Mouse (Mus musculus): ENCODE results near the gene Kcnj14. TPM values are rescaled to one million over a fixed set of nuclear protein-coding genes. Genes with fewer than 3 reads are reported as not detected.

Gene Kcnj14
- total RNA-seq, 2 experiments from 2014 or later: 2.2 to 2.6 TPM

GRCm38 (mm10) chr7:45770427-45771082, 54.0 kb downstream of the Kcnj14 start:
- DNase-seq (ENCODE audit: low spot score in 2 of 2): no peak

GRCm38 (mm10) chr7:45767500-45767899, 57.1 kb downstream of the Kcnj14 start:
- no peak for DNase-seq (ENCODE audit: low spot score in 2 of 2)

- DNase-seq (ENCODE audit: low spot score in 2 of 2): no peak
These were observed 57.8 kb downstream of the Kcnj14 start for GRCm38 (mm10) chr7:45766764-45767163.

Other genes with a start within 250 kb of the Kcnj14 start
- gene Fgf21, start 209.3 kb downstream of the Kcnj14 start, total RNA-seq (2021): not detected
- gene Fut1, start 207.5 kb downstream of the Kcnj14 start, total RNA-seq (2021): not detected
- gene Izumo1, start 203.0 kb downstream of the Kcnj14 start, total RNA-seq (2021): under 1 TPM in 1 of 2 experiments, not detected in 1; 0.21 TPM
- gene Rasip1, start 197.3 kb downstream of the Kcnj14 start, total RNA-seq (2021): 1 to 10 TPM; 6.4 to 7.9 TPM
- gene Mamstr, start 184.8 kb downstream of the Kcnj14 start, total RNA-seq (2021): 1 to 10 TPM; 2.0 to 2.6 TPM
- gene Fut2, start 158.4 kb downstream of the Kcnj14 start, total RNA-seq (2021): under 1 TPM; 0.12 to 0.26 TPM
- 10 to 100 TPM; 11.1 to 13.3 TPM for gene Ntn5, start 140.8 kb downstream of the Kcnj14 start, total RNA-seq (2021)
- 1 to 10 TPM; 1.2 to 1.7 TPM for gene Sec1, start 130.4 kb downstream of the Kcnj14 start, total RNA-seq (2021)
- gene Car11, start 124.9 kb downstream of the Kcnj14 start, total RNA-seq (2021): 100 to 1,000 TPM; 215 to 220 TPM
- gene Dbp, start 119.7 kb downstream of the Kcnj14 start, total RNA-seq (2021): 10 to 100 TPM; 63.1 to 84.6 TPM
- gene Rpl18, start 109.3 kb downstream of the Kcnj14 start, total RNA-seq (2021): 100 to 1,000 TPM; 331 to 369 TPM
- 10 to 100 TPM; 32.3 to 33.0 TPM for gene Sphk2, start 106.8 kb downstream of the Kcnj14 start, total RNA-seq (2021)
- gene Fam83e, start 103.6 kb downstream of the Kcnj14 start, total RNA-seq (2021): under 1 TPM in 1 of 2 experiments, not detected in 1; 0.21 TPM
- not detected for gene Spaca4, start 99.0 kb downstream of the Kcnj14 start, total RNA-seq (2021)
- 100 to 1,000 TPM; 229 to 237 TPM for gene Lmtk3, start 41.0 kb downstream of the Kcnj14 start, total RNA-seq (2021)
- 10 to 100 TPM; 11.3 to 13.7 TPM for gene Sult2b1, start 40.1 kb downstream of the Kcnj14 start, total RNA-seq (2021)
- gene Cyth2, start 10.2 kb downstream of the Kcnj14 start, total RNA-seq (2021): 100 to 1,000 TPM; 191 to 210 TPM
- 10 to 100 TPM; 20.1 to 23.2 TPM for gene Grwd1, start 6.2 kb upstream of the Kcnj14 start, total RNA-seq (2021)
- gene Kdelr1, start 48.0 kb upstream of the Kcnj14 start, total RNA-seq (2021): 10 to 100 TPM; 69.0 to 76.2 TPM
- 10 to 100 TPM; 10.7 to 10.9 TPM for gene Grin2d, start 53.6 kb upstream of the Kcnj14 start, total RNA-seq (2021)
- gene Syngr4, start 71.9 kb upstream of the Kcnj14 start, total RNA-seq (2021): not detected
- gene Tmem143, start 72.2 kb upstream of the Kcnj14 start, total RNA-seq (2021): 10 to 100 TPM; 20.9 to 22.0 TPM
- 1 to 10 TPM; 5.5 to 8.4 TPM for gene Emp3, start 96.6 kb upstream of the Kcnj14 start, total RNA-seq (2021)
- gene Ccdc114, start 99.3 kb upstream of the Kcnj14 start, total RNA-seq (2021): 1 to 10 TPM; 2.6 to 2.7 TPM
- gene Abcc6, start 205.5 kb upstream of the Kcnj14 start, total RNA-seq (2021): 1 to 10 TPM; 1.4 to 2.5 TPM
- gene Nomo1, start 208.9 kb upstream of the Kcnj14 start, total RNA-seq (2021): 100 to 1,000 TPM; 105 to 106 TPM

All from left cerebral cortex, adult 18-20 months (tissue).